Mouse (Mus musculus): ENCODE data around the gene Btc. TPM values are rescaled to one million over a fixed set of nuclear protein-coding genes. Genes with fewer than 3 reads are reported as not detected.

Btc gene
- polyA plus RNA-seq, 1 experiment = 2.8 TPM

DNA sequence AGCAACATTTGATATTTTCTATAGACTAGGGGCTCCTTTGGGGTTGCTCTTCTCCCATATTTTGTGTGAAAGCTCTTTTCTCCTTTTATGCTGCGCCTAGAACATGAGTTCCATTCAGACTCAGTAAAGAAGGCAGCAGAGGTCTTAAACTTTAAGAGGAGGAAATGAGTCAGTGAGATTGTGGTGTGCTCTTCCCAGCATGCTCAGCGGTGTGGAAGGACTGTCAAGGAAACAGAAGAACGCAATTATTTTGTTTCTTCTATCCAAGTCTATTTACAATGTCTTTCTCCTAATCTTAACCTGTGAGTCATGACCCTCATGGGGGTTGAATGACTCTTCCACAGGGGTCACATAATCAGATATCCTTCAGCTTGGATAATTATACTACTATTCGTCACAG, 82.4 kb downstream of the Btc start:
- Histone ChIP-seq H3K36me3 (ENCODE audit: control insufficient read depth, insufficient read depth, low read length) (no peaks in the 10 kb centered on the region), H3K27ac (ENCODE audit: insufficient read depth, low read depth, low read length) (no peak overlapping the region), H3K4me1 (ENCODE audit: control insufficient read depth, insufficient read depth, low read length) (no peaks in the 10 kb centered on the region), H3K27me3 (replicated peaks; ENCODE audit: control insufficient read depth, insufficient read depth, low read length) (no peaks in the 10 kb centered on the region), H3K4me3 (ENCODE audit: insufficient read depth, low read depth, low read length) (no peak overlapping the region)
- DNase-seq = no peak
- WGBS = 81% methylated on average over 4 of the region's 4 CpGs
- TF ChIP-seq CTCF (conservative IDR thresholded peaks at IDR 0.05; ENCODE audit: insufficient read depth, insufficient read length, low read depth, low read length) (no peak), POLR2A (IDR thresholded peaks at IDR 0.05; ENCODE audit: low read depth, low read length) (no peak)

DNA sequence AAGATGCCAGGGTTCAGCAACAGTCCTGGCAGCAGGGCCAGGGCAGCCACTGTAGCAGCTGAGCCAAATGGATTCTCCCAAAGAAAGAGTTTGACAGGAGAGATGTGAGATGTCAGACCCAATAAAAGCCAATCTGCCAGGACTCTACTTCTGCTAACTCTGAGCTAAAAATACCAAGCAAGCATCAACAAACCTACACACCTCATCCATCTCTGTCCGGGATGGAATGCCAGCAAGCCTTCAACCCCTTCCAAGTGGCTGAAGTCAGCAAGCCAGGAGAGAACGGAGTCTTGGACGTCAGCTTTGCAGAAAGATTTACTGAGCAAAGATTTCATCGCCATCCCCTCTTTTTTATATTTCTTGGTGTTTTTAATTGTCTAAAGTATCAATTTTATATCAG, 88.8 kb downstream of the Btc start:
- Histone ChIP-seq H3K4me3 (ENCODE audit: insufficient read depth, low read depth, low read length) (no peak overlapping the region), H3K27me3 (replicated peaks; ENCODE audit: control insufficient read depth, insufficient read depth, low read length) (no peaks in the 10 kb centered on the region), H3K36me3 (ENCODE audit: control insufficient read depth, insufficient read depth, low read length) (no peaks in the 10 kb centered on the region), H3K27ac (ENCODE audit: insufficient read depth, low read depth, low read length) (no peak overlapping the region), H3K4me1 (ENCODE audit: control insufficient read depth, insufficient read depth, low read length) (no peaks in the 10 kb centered on the region)
- DNase-seq = no peak
- no peak for TF ChIP-seq CTCF (conservative IDR thresholded peaks at IDR 0.05; ENCODE audit: insufficient read depth, insufficient read length, low read depth, low read length)
- no peak for TF ChIP-seq POLR2A (IDR thresholded peaks at IDR 0.05; ENCODE audit: low read depth, low read length)
- 75% methylated on average over 4 of the region's 4 CpGs for WGBS

DNA sequence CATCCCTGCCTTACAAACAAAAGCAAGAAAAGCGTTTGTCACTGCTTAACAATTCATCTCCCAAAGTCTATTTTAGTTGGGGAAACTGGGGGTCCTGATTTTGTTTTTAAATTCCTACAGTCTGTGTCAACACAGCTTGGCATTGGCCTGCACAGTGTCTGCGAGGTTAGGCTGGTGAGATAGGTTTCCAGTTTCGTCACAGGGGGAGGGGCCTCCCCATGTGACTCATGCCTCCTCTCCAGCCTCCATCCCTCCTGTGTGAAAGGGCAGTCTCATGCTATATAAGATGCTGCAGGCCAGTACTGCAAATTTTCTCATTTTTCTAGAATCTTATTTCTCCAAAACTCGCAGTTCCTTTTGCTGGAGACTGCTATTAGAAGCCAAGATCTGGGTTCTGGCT, 91.0 kb downstream of the Btc start:
- TF ChIP-seq POLR2A (IDR thresholded peaks at IDR 0.05; ENCODE audit: low read depth, low read length) = no peak
- TF ChIP-seq CTCF (conservative IDR thresholded peaks at IDR 0.05; ENCODE audit: insufficient read depth, insufficient read length, low read depth, low read length) = no peak
- H3K4me3 ChIP-seq (ENCODE audit: insufficient read depth, low read depth, low read length) = no peak overlapping the region
- WGBS = 45% methylated on average over 4 of the region's 4 CpGs
- no peaks in the 10 kb centered on the region for H3K4me1 ChIP-seq (ENCODE audit: control insufficient read depth, insufficient read depth, low read length)
- H3K27me3 ChIP-seq (replicated peaks; ENCODE audit: control insufficient read depth, insufficient read depth, low read length) = no peaks in the 10 kb centered on the region
- H3K27ac ChIP-seq (ENCODE audit: insufficient read depth, low read depth, low read length) = no peak overlapping the region
- no peak for DNase-seq
- no peaks in the 10 kb centered on the region for H3K36me3 ChIP-seq (ENCODE audit: control insufficient read depth, insufficient read depth, low read length)

DNA sequence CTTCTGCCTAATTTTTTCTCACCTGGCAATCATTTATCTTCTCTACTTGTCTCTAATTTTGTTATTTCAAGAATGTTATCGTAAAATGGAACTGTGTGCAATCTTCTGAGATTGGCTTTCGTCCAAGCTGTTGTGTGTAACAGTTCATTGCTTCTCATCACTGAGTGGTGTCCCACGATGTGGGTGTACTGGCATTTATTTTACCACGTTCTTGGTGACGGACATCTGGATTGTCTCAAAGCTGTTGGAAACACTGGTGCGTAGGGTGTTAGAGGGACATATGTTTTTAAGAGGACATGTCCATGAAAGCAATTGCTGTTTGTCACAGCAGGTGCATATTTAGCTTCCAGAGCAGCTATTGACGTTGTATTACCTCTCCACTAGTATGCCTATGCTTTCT, 94.2 kb downstream of the Btc start:
- WGBS = 38% methylated on average over 7 of the region's 7 CpGs
- Histone ChIP-seq H3K27me3 (replicated peaks; ENCODE audit: control insufficient read depth, insufficient read depth, low read length) (no peaks in the 10 kb centered on the region), H3K27ac (ENCODE audit: insufficient read depth, low read depth, low read length) (no peak overlapping the region), H3K4me3 (ENCODE audit: insufficient read depth, low read depth, low read length) (no peak overlapping the region), H3K4me1 (ENCODE audit: control insufficient read depth, insufficient read depth, low read length) (no peaks in the 10 kb centered on the region), H3K36me3 (ENCODE audit: control insufficient read depth, insufficient read depth, low read length) (no peaks in the 10 kb centered on the region)
- DNase-seq = no peak
- no peak for TF ChIP-seq CTCF (conservative IDR thresholded peaks at IDR 0.05; ENCODE audit: insufficient read depth, insufficient read length, low read depth, low read length)
- no peak for TF ChIP-seq POLR2A (IDR thresholded peaks at IDR 0.05; ENCODE audit: low read depth, low read length)

DNA sequence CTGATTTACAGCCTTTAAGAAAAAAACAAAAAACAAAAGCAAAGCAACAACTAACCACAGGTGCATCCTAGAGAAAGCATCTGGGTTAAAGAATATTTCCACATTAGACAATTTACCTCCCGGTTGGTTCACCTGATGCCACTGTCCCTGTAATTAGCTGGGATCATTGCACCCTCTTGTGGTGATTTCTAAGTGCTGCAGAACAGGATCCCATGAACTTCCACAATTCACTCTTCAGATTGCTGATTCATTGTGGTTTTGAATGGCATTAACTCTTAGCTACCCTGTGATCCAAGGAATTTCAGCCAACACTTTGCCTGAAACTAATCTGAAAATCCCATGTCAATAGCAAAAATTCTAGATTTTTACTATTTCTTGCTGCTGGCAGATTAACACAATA, 94.9 kb downstream of the Btc start:
- peak; percentile 76 for DNase-seq
- H3K36me3 ChIP-seq (ENCODE audit: control insufficient read depth, insufficient read depth, low read length) = no peaks in the 10 kb centered on the region
- no peaks in the 10 kb centered on the region for H3K4me1 ChIP-seq (ENCODE audit: control insufficient read depth, insufficient read depth, low read length)
- TF ChIP-seq POLR2A (IDR thresholded peaks at IDR 0.05; ENCODE audit: low read depth, low read length) (no peak), CTCF (conservative IDR thresholded peaks at IDR 0.05; ENCODE audit: insufficient read depth, insufficient read length, low read depth, low read length) (peak; percentile 62)
- H3K27ac ChIP-seq (ENCODE audit: insufficient read depth, low read depth, low read length) = no peak overlapping the region
- H3K27me3 ChIP-seq (replicated peaks; ENCODE audit: control insufficient read depth, insufficient read depth, low read length) = no peaks in the 10 kb centered on the region
- WGBS = 0% methylated on average over 1 of the region's 1 CpGs
- no peak overlapping the region for H3K4me3 ChIP-seq (ENCODE audit: insufficient read depth, low read depth, low read length)

Other genes starting within 250 kb of the Btc start
- 6.8 and 7.6 TPM in 2 replicates for gene Parm1, start 114.6 kb upstream of the Btc start, polyA plus RNA-seq (2012; rRNA removed)

All from kidney, adult 2 months (tissue).